Mouse (Mus musculus) CH12.LX (cell line): ENCODE measurements around the gene Ppm1n. TPM values are rescaled to one million over a fixed set of nuclear protein-coding genes. Genes with fewer than 3 reads are reported as not detected.

Experiments used
- DNase-seq: peaks from one replicate; pipeline ENCODE4 v3.0.0-alpha.2; 2013; ENCODE audit errors: extremely low read depth
- H3K27ac ChIP-seq: 2 replicates; pipeline ENCODE4 v1.5.1; 2012; ENCODE audit warnings: low read depth, mild to moderate bottlenecking, control low read depth, moderate library complexity; ENCODE audit not compliant: insufficient read depth
- H3K27me3 ChIP-seq: replicated peaks from 2 replicates; pipeline ENCODE3; 2012; ENCODE audit warnings: inconsistent platforms
- H3K36me3 ChIP-seq, 2 experiments: replicated peaks in 1 of 2; 2 replicates each; pipeline versions ENCODE3 to v1.6.1; 2012; ENCODE audit warnings: inconsistent platforms in 1 of 2, low read length in 1 of 2, mild to moderate bottlenecking in 1 of 2, mixed read lengths in 1 of 2, moderate library complexity in 1 of 2; ENCODE audit not compliant: control insufficient read depth in 1 of 2, insufficient read depth in 1 of 2
- H3K4me1 ChIP-seq, 2 experiments: 2 replicates each; pipeline ENCODE4 v1.6.1; 2012; ENCODE audit warnings: inconsistent platforms in 1 of 2, moderate library complexity in 1 of 2; ENCODE audit not compliant: insufficient read depth in 2 of 2, control insufficient read depth in 1 of 2
- H3K4me2 ChIP-seq: 2 replicates; pipeline ENCODE4 v1.6.1; 2012; ENCODE audit warnings: low read depth, mild to moderate bottlenecking, control low read depth; ENCODE audit not compliant: poor library complexity, insufficient read depth, severe bottlenecking
- H3K4me3 ChIP-seq, 3 experiments: fragments of 150-350 bp in 1 of 3; sonication (generic) in 1 of 3; replicated peaks in 1 of 3; 2 replicates each; pipeline versions ENCODE3 to v1.5.1; 2011 to 2012; ENCODE audit warnings: low read depth in 2 of 3, low read length in 2 of 3, mild to moderate bottlenecking in 2 of 3, moderate library complexity in 2 of 3, control low read depth in 1 of 3, improper control_type of control experiment in 1 of 3, inconsistent platforms in 1 of 3, mixed read lengths in 1 of 3; ENCODE audit not compliant: poor library complexity in 1 of 3
- H3K79me2 ChIP-seq: replicated peaks from 2 replicates; pipeline ENCODE4 v1.6.1; 2012; ENCODE audit warnings: mild to moderate bottlenecking, moderate library complexity; ENCODE audit not compliant: control insufficient read depth, poor library complexity, insufficient read depth, severe bottlenecking; ENCODE audit errors: extremely low read depth
- H3K9ac ChIP-seq: 2 replicates; pipeline ENCODE4 v1.6.1; 2012; ENCODE audit warnings: low read depth, mild to moderate bottlenecking, control low read depth, moderate library complexity; ENCODE audit not compliant: insufficient read depth
- H3K9me3 ChIP-seq: replicated peaks from 2 replicates; pipeline ENCODE3; 2012; ENCODE audit warnings: low read length, inconsistent platforms, mixed read lengths
- BHLHE40 ChIP-seq: IDR thresholded peaks from 2 replicates; pipeline ENCODE4 v1.6.1; 2011; ENCODE audit warnings: mild to moderate bottlenecking, low read depth, low read length, improper control_type of control experiment
- CHD1 ChIP-seq: IDR thresholded peaks from 2 replicates; pipeline ENCODE4 v1.6.1; 2012; ENCODE audit warnings: low read depth, low read length, improper control_type of control experiment, inconsistent platforms
- CHD2 ChIP-seq: IDR thresholded peaks from 2 replicates; pipeline ENCODE4 v1.6.1; 2011; ENCODE audit warnings: low read length, improper control_type of control experiment
- CTCF ChIP-seq, 2 experiments: IDR thresholded peaks in 1 of 2; conservative IDR thresholded peaks in 1 of 2; 2 replicates each; pipeline ENCODE4 v1.5.1; 2011 to 2012; ENCODE audit warnings: low read depth in 2 of 2, low read length in 2 of 2, improper control_type of control experiment in 1 of 2, inconsistent platforms in 1 of 2, mild to moderate bottlenecking in 1 of 2, moderate library complexity in 1 of 2
- E2F4 ChIP-seq: IDR thresholded peaks from 2 replicates; pipeline ENCODE4 v1.6.1; 2011; ENCODE audit warnings: low read depth, low read length, improper control_type of control experiment; ENCODE audit not compliant: insufficient replicate concordance
- ELF1 ChIP-seq: IDR thresholded peaks from 2 replicates; pipeline ENCODE4 v1.6.1; 2014; ENCODE audit warnings: low read depth, mild to moderate bottlenecking, inconsistent platforms, low read length, improper control_type of control experiment
- EP300 ChIP-seq: IDR thresholded peaks from 2 replicates; pipeline ENCODE4 v1.6.1; 2011; ENCODE audit warnings: low read length, improper control_type of control experiment
- HCFC1 ChIP-seq: IDR thresholded peaks from 2 replicates; pipeline ENCODE4 v1.6.1; 2012; ENCODE audit warnings: low read depth, mild to moderate bottlenecking, inconsistent platforms, low read length, improper control_type of control experiment
- JUND ChIP-seq: conservative IDR thresholded peaks from 2 replicates; pipeline ENCODE4 v1.6.1; 2011; ENCODE audit warnings: low read depth, low read length, improper control_type of control experiment
- KAT2A ChIP-seq: IDR thresholded peaks from 2 replicates; pipeline ENCODE4 v1.6.1; 2012; ENCODE audit warnings: low read length, improper control_type of control experiment, inconsistent platforms; ENCODE audit not compliant: insufficient replicate concordance
- MAX ChIP-seq: IDR thresholded peaks from 2 replicates; pipeline ENCODE4 v1.6.1; 2011; ENCODE audit warnings: low read length, improper control_type of control experiment
- MAZ ChIP-seq: IDR thresholded peaks from 2 replicates; pipeline ENCODE4 v1.6.1; 2012; ENCODE audit warnings: low read depth, mild to moderate bottlenecking, inconsistent platforms, low read length, improper control_type of control experiment, moderate library complexity
- MEF2A ChIP-seq: IDR thresholded peaks from 2 replicates; pipeline ENCODE4 v1.6.1; 2014; ENCODE audit warnings: low read depth, mild to moderate bottlenecking, inconsistent platforms, low read length, improper control_type of control experiment, borderline replicate concordance
- MXI1 ChIP-seq: IDR thresholded peaks from 2 replicates; pipeline ENCODE4 v1.6.1; 2011; ENCODE audit warnings: mild to moderate bottlenecking, low read depth, low read length, improper control_type of control experiment
- MYC ChIP-seq: IDR thresholded peaks from 2 replicates; pipeline ENCODE4 v1.6.1; 2011; ENCODE audit warnings: low read depth, mild to moderate bottlenecking, improper control_type of control experiment, low read length
- NRF1 ChIP-seq: IDR thresholded peaks from 2 replicates; pipeline ENCODE4 v1.6.1; 2014; ENCODE audit warnings: low read depth, mild to moderate bottlenecking, inconsistent platforms, low read length, improper control_type of control experiment, moderate library complexity
- POLR2AphosphoS2 ChIP-seq: IDR thresholded peaks from 2 replicates; pipeline ENCODE4 v1.6.1; 2011; ENCODE audit warnings: low read depth, low read length, improper control_type of control experiment
- SIN3A ChIP-seq: IDR thresholded peaks from 2 replicates; pipeline ENCODE4 v1.6.1; 2012; ENCODE audit warnings: low read length, improper control_type of control experiment, inconsistent platforms
- TBP ChIP-seq: conservative IDR thresholded peaks from 2 replicates; pipeline ENCODE4 v1.6.1; 2011; ENCODE audit warnings: low read depth, low read length, improper control_type of control experiment
- UBTF ChIP-seq: IDR thresholded peaks from 2 replicates; pipeline ENCODE4 v1.6.1; 2012; ENCODE audit warnings: low read depth, mild to moderate bottlenecking, inconsistent platforms, low read length, improper control_type of control experiment, moderate library complexity
- USF2 ChIP-seq: conservative IDR thresholded peaks from 2 replicates; pipeline ENCODE4 v1.6.1; 2011; ENCODE audit warnings: low read depth, low read length, improper control_type of control experiment
- ZC3H11A ChIP-seq: IDR thresholded peaks from 2 replicates; pipeline ENCODE4 v1.6.1; 2012; ENCODE audit warnings: low read depth, mild to moderate bottlenecking, inconsistent platforms, low read length, improper control_type of control experiment
- ZNF384 ChIP-seq: IDR thresholded peaks from 2 replicates; pipeline ENCODE4 v1.6.1; 2012; ENCODE audit warnings: low read depth, low read length, improper control_type of control experiment, inconsistent platforms
- dilution Hi-C: fragments of 300-500 bp; cut with MboI; formaldehyde crosslinking; loops from 2 replicates; pipeline ENCODE4 v1.14.3; 2020; ENCODE audit warnings: low sequenced_read_pairs; ENCODE audit not compliant: extremely low pct_unique_long_range_greater_than_20kb, extremely low pct_ligation_motif_present
- in situ Hi-C: fragments of 300-500 bp; cut with MboI; formaldehyde crosslinking; loops from 3 replicates; pipeline ENCODE4 v1.14.3; 2019; ENCODE audit warnings: low sequenced_read_pairs, low pct_ligation_motif_present, low pct_unique_long_range_greater_than_20kb, mixed read lengths
- polyA plus RNA-seq: library from polyadenylated mRNA; unstranded; fragments of >175 nt; gene quantifications from 2 replicates; pipeline ENCODE4 v1.2.1, GENCODE M21; 2012; ENCODE audit warnings: low read depth; ENCODE audit not compliant: insufficient read length
- total RNA-seq, 2 experiments: library from RNA; depleted of rRNA; stranded (reverse); fragments of 300-350 nt in 1 of 2; fragments of >200 nt in 1 of 2; gene quantifications; 2 replicates each; pipeline ENCODE4 v1.2.3; 2012 to 2014

The Ppm1n gene
- total and polyA plus RNA-seq, 3 experiments, result not detected

DNA sequence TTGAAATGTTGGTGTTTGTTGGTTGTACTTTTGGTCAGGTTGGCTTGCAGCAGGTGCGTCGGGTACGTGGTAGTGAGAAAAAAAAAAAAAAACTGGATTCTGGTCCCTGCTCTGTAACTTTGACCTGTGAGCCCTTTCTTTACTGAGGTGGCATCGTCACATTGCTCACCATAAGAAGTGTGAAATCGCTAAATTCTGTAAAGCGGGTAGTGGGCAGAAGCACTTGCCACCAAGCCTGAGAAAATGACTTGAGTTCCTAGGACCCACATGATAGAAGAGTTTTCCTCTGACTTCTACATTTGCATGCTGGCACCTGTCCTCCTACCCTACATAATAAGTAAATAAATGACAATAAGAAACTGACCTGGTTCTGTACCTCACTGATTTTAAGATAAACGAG, 40.8 kb upstream of the Ppm1n start:
- dilution Hi-C loops (no loop called here), in situ Hi-C loops (no loop called here)
- Histone ChIP-seq H3K27me3 (peaks cover 87% of the 10 kb centered on the region), H3K9me3 (peaks cover 12% of the 10 kb centered on the region), H3K36me3 (no peaks in the 10 kb centered on the region), H3K79me2 (no peaks in the 10 kb centered on the region), H3K4me2 (peak overlapping the region; percentile 76), H3K27ac (no peak overlapping the region), H3K4me1 (peaks cover 20 to 56% of the 10 kb centered on the region in 2 experiments), H3K4me3 (no peak overlapping the region), H3K9ac (no peak overlapping the region)
- DNase-seq, result no peak
- no peak for TF ChIP-seq ZNF384
- TF ChIP-seq TBP, result no peak
- TF ChIP-seq MXI1, result no peak
- no peak for TF ChIP-seq USF2
- no peak for TF ChIP-seq CHD1
- TF ChIP-seq E2F4, result no peak
- no peak for TF ChIP-seq NRF1
- TF ChIP-seq POLR2AphosphoS2, result no peak
- no peak for TF ChIP-seq MAZ
- no peak for TF ChIP-seq SIN3A
- no peak for TF ChIP-seq MAX
- no peak for TF ChIP-seq EP300
- TF ChIP-seq CTCF (conservative IDR thresholded peaks at IDR 0.05 in 1 of 2, IDR thresholded peaks at IDR 0.05 in 1 of 2; ENCODE audit: low read depth in 2 of 2, low read length in 2 of 2), result no peak
- TF ChIP-seq MYC, result no peak
- no peak for TF ChIP-seq MEF2A
- no peak for TF ChIP-seq BHLHE40
- no peak for TF ChIP-seq KAT2A
- no peak for TF ChIP-seq UBTF

DNA sequence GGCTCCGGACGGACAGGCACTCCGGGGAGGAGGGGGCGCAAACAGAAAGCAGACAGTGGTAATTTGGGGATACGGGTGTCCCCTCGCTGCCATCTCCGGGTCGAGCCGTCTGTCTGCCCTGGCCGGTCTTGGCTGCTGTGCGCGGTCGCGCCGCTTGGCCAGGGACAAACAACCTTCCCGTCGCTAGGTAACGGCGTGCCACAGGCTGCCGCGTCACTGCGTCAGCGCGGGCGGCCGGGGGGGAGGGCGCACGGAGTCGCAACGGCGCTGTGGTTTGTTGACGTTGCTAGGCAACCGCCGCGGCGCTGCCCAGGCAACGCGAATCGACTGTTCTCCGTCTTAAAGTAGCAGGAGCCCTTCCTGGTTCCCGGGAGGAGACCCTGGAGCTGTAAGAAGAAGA, 40.0 kb upstream of the Ppm1n start:
- Histone ChIP-seq H3K27ac (no peak overlapping the region), H3K79me2 (no peaks in the 10 kb centered on the region), H3K9me3 (peaks cover 12% of the 10 kb centered on the region), H3K9ac (0 out of 2 replicates have a peak overlapping the region, but pooled peaks have one; percentile 16), H3K4me1 (peaks cover 15 to 48% of the 10 kb centered on the region in 2 experiments), H3K4me3 (peak overlapping the region; percentile 32 to 44 (median 40)), H3K4me2 (peak overlapping the region; percentile 76), H3K36me3 (no peaks in the 10 kb centered on the region), H3K27me3 (peaks cover 92% of the 10 kb centered on the region)
- TF ChIP-seq JUND (no peak), CHD2 (no peak), NRF1 (peak; percentile 66), KAT2A (no peak), SIN3A (peak; percentile 96), BHLHE40 (peak; percentile 23; the same call in 1 of the 2 replicates), MXI1 (peak; percentile 99), ZC3H11A (no peak), ELF1 (peak; percentile 75), UBTF (no peak), HCFC1 (peak; percentile 64)
- peak; percentile 93 for DNase-seq
- dilution Hi-C loops (no loop called here), in situ Hi-C loops (no loop called here)
